Mouse (Mus musculus) splenic B cell, adult 2 months (primary cell): ENCODE measurements at regions not wholly inside any gene's neighbourhood (a gene's known extent, or its start where the extent isn't known, plus 50 kb on each side); places are given as distances from the start of the nearest gene placed in this dataset.

ENCODE experiments used
- DNase-seq: peaks from one replicate; pipeline ENCODE4 v3.0.0-alpha.2; 2011; ENCODE audit warnings: low read depth, low spot score
- H3K27me3 ChIP-seq: 2 replicates; pipeline ENCODE4 v1.6.1; 2012; ENCODE audit warnings: mild to moderate bottlenecking, low read length, moderate library complexity, mixed read lengths; ENCODE audit not compliant: control insufficient read depth, poor library complexity, insufficient read depth, severe bottlenecking
- H3K36me3 ChIP-seq: 2 replicates; pipeline ENCODE4 v1.6.1; 2012; ENCODE audit warnings: mild to moderate bottlenecking, low read length, moderate library complexity, mixed read lengths; ENCODE audit not compliant: control insufficient read depth, poor library complexity, insufficient read depth, severe bottlenecking

GRCm38 (mm10) chr16:50736151-50737047 lies 145.4 kb upstream of the Ccdc54 start:
- peak; percentile 94 for DNase-seq
- Histone ChIP-seq H3K27me3 (no peaks in the 10 kb centered on the region), H3K36me3 (no peaks in the 10 kb centered on the region)

GRCm38 (mm10) chr16:50733359-50733758 lies 142.4 kb upstream of the Ccdc54 start:
- DNase-seq: no peak
- Histone ChIP-seq H3K36me3 (no peaks in the 10 kb centered on the region), H3K27me3 (no peaks in the 10 kb centered on the region)

- H3K36me3 ChIP-seq: no peaks in the 10 kb centered on the region
- DNase-seq: peak; percentile 96
- no peaks in the 10 kb centered on the region for H3K27me3 ChIP-seq
These were observed 141.4 kb upstream of the Ccdc54 start for GRCm38 (mm10) chr16:50732082-50733006.

GRCm38 (mm10) chr16:50729341-50729740 lies 138.4 kb upstream of the Ccdc54 start:
- H3K27me3 ChIP-seq: no peaks in the 10 kb centered on the region
- no peak for DNase-seq

GRCm38 (mm10) chr16:50723144-50723543 lies 132.2 kb upstream of the Ccdc54 start:
- H3K36me3 ChIP-seq: no peaks in the 10 kb centered on the region; the same call in 1 of the 2 replicates
- H3K27me3 ChIP-seq: no peaks in the 10 kb centered on the region
- no peak for DNase-seq

More at GRCm38 (mm10) chr16:50729341-50729740, 138.4 kb upstream of the Ccdc54 start:
- H3K36me3 ChIP-seq: no peaks in the 10 kb centered on the region

GRCm38 (mm10) chr16:50717306-50718017 lies 126.5 kb upstream of the Ccdc54 start:
- no peaks in the 10 kb centered on the region; the same call in 1 of the 2 replicates for H3K36me3 ChIP-seq
- H3K27me3 ChIP-seq: no peaks in the 10 kb centered on the region
- peak; percentile 39 for DNase-seq

GRCm38 (mm10) chr16:50709727-50710126 lies 118.8 kb upstream of the Ccdc54 start:
- DNase-seq: no peak
- H3K27me3 ChIP-seq: no peaks in the 10 kb centered on the region; the same call in 1 of the 2 replicates
- no peaks in the 10 kb centered on the region for H3K36me3 ChIP-seq

GRCm38 (mm10) chr16:50707906-50708305 lies 117.0 kb upstream of the Ccdc54 start:
- H3K36me3 ChIP-seq: no peaks in the 10 kb centered on the region
- DNase-seq: no peak
- no peaks in the 10 kb centered on the region; the same call in 1 of the 2 replicates for H3K27me3 ChIP-seq

GRCm38 (mm10) chr16:50705921-50706320 lies 115.0 kb upstream of the Ccdc54 start:
- Histone ChIP-seq H3K27me3 (no peaks in the 10 kb centered on the region; the same call in 1 of the 2 replicates), H3K36me3 (no peaks in the 10 kb centered on the region)
- no peak for DNase-seq

GRCm38 (mm10) chr16:50700811-50701517 lies 110.0 kb upstream of the Ccdc54 start:
- DNase-seq: no peak
- no peaks in the 10 kb centered on the region; the same call in 1 of the 2 replicates for H3K27me3 ChIP-seq
- H3K36me3 ChIP-seq: no peaks in the 10 kb centered on the region

GRCm38 (mm10) chr16:50700123-50700522 lies 109.2 kb upstream of the Ccdc54 start:
- no peak for DNase-seq
- Histone ChIP-seq H3K27me3 (no peaks in the 10 kb centered on the region), H3K36me3 (no peaks in the 10 kb centered on the region)

GRCm38 (mm10) chr16:50697722-50698121 lies 106.8 kb upstream of the Ccdc54 start:
- Histone ChIP-seq H3K36me3 (no peaks in the 10 kb centered on the region), H3K27me3 (no peaks in the 10 kb centered on the region)
- DNase-seq: no peak

GRCm38 (mm10) chr16:50696052-50696451 lies 105.1 kb upstream of the Ccdc54 start:
- H3K27me3 ChIP-seq: no peaks in the 10 kb centered on the region
- no peak for DNase-seq
- H3K36me3 ChIP-seq: no peaks in the 10 kb centered on the region

- H3K36me3 ChIP-seq: no peaks in the 10 kb centered on the region
- no peaks in the 10 kb centered on the region for H3K27me3 ChIP-seq
- DNase-seq: no peak
These were observed 103.1 kb upstream of the Ccdc54 start for GRCm38 (mm10) chr16:50694045-50694444.
